Mouse (Mus musculus): ENCODE measurements at regions not wholly inside any gene's neighbourhood (a gene's known extent, or its start where the extent isn't known, plus 50 kb on each side); places are given as distances from the start of the nearest gene placed in this dataset.

DNA sequence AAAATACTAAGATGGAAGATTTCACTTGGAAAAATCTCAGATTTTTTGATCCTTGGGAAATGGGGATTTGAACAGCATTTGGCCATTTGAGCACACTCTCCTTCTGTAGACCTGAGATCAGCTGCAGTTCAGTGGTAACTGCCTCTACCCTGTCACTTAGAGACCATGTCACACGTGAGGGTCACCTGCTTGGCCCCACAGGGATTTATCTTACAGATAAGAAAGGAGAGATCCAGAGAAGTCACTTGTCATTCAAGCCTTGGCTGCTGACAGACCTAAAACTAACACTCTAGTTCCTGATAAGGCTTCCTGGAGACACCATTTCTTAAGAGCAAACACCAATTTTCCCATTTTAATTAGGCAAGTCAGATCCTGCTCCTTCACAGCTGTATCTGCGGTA lies 270.2 kb downstream of the Epha4 start:
- no peak for DNase-seq (ENCODE audit: low spot score in 2 of 2)

DNA sequence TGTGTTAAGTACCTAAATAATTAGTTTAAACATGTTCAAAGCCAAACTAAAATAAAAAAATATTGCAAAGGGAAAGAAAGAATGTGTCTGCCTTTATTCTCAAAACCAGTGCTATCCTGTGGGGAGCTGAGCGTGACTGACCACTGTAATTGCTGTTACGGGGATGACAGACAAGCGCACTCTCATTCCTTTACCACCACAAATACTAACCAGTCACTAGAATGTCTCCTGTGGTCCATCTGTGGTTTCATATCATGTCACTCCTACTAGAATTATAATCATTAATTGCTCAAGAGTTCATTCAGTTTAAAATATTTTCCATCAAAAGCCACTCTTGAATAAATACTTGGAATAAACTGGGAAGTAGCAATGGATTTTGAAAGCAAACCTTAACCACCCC lies 268.8 kb downstream of the Epha4 start:
- DNase-seq (ENCODE audit: low spot score in 2 of 2): no peak

DNA sequence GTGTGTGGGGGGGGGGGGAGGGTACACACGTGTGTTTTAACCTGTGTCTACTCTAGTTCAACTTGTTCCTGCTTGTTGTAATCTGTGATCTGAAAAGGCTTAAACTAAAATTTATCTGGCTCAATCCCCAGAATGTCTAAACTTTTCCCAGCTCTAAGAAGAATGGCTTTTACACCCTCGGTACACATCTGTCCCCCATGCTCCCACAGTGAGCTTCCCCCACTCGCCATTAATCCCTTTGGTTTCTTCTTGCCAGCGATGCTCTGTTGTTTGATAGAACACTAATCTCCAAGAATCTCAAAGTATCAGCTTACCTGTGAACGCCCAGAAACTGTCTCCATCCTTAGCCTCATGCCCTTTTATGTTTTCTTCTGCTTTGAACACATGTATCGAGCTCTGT lies 260.6 kb downstream of the Epha4 start:
- DNase-seq (ENCODE audit: low spot score in 2 of 2): no peak

DNA sequence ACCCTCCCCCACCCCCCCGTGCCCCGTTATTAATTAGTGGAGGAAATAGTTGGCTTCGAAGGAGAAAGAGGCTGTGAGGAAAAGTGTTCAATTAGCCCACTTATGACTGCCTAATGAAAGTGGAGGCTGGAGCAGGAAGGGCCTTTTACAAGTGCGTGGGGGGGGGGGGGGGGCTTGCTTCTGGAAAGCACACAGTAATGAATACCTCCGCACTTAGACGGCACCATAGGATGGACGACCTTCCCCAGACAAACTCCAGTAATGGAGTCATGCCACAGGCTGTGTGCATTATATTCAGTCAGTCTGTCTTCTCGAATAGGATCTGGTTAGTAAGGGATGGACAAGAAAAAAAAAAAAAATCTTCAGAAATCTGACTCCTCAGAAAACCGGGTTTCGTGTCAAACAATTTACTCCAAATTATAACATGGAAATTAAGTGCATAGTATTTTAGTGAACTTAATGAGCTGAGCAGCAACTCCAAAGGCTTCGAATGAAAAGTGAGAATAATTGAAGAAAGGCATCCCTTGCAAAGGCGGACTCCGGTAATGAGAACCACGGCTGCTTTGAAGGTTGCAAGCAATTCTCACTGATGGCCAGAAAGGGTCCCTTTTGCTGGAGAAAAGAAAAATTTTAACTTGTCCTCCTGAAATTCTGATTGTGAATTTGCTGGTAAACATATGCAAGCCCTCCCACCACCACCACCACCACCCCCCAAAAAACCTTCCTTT lies 258.6 kb downstream of the Epha4 start:
- no peak for DNase-seq (ENCODE audit: low spot score in 2 of 2)

DNA sequence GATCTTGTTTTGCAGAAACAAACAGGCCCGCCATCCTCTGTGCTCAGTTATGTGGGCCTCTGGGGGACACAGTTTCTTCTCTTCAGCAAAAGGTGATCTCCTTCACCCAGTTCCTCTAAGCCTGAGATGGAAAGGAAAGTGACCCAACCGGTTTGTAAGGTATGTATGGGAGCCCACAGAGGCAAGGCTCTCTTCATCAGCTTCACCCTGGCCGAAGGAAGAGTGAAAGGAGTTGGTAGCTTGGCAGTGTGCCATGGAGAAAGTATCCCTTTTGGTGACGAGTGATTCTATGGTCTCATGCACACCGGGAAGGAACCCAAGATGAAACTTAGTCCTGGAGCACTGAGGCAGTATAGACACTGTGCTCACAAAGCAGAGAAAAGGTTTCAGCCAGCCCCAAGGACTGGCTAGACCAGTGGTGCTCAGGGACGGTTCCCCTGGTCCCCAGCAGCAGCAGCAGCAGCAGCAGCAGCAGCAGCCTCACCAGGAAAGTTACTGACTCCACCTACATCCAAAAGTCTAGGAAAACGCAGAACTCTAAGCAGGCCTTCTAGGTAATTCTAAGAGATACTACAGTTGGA lies 256.1 kb downstream of the Epha4 start:
- DNase-seq (ENCODE audit: low spot score in 2 of 2): no peak

DNA sequence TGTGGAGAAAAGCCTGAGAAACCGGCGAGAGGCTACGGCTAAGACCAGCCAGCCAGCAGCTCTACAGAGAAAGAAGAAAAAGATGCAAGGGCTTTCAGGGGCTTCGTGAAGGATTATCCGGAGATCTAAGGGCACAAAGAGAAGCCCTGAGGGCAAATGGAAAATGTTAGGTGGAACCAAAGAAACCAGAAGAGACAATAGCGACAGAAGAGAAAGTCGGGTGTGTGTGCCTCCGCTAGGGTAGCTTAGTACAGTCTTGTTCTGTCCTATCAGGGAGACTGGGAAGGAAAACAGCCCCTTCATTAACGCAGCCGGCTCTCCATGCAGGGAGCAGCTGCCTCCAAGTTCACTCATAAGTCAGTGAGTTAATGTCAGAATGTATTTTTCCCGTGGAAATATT lies 255.1 kb downstream of the Epha4 start:
- DNase-seq (ENCODE audit: low spot score in 2 of 2): no peak

DNA sequence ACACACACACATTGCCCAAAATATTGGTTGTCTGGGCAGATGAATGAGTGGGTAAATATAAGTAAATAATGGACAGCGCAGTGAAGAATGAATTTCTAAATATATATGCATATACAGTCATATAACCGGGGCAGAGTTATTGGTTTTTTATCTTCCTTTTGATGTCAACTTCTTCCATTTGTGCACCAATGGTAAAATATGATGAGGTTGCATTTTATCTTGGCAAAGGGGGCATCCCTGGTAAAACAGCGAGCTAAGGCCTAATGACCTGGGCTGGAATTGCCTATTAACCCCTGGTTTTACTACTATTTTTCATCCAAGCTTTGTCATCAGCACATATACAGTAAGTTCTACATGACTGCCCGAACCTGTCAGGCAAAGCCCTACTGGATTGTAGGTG lies 253.2 kb downstream of the Epha4 start:
- no peak for DNase-seq (ENCODE audit: low spot score in 2 of 2)

DNA sequence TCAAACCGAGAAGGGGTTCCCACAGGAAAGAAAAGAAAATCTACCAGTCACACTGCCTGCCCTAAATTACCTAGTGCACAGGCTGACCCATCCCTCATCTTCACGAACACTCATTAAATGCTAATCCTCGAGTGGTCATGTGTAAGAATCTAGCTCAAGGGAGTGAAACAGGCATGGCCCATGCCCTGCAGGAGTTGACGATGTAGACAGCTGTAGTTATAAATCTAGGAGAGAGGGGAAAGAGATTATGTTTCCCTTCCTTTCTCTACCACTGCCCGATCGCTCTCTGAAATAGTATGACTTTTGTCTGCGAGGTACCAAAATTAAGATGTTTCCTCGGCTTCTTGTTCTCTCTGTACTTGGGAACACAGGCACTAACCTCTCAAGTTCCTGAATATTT lies 249.2 kb downstream of the Epha4 start:
- DNase-seq (ENCODE audit: low spot score in 2 of 2): no peak

DNA sequence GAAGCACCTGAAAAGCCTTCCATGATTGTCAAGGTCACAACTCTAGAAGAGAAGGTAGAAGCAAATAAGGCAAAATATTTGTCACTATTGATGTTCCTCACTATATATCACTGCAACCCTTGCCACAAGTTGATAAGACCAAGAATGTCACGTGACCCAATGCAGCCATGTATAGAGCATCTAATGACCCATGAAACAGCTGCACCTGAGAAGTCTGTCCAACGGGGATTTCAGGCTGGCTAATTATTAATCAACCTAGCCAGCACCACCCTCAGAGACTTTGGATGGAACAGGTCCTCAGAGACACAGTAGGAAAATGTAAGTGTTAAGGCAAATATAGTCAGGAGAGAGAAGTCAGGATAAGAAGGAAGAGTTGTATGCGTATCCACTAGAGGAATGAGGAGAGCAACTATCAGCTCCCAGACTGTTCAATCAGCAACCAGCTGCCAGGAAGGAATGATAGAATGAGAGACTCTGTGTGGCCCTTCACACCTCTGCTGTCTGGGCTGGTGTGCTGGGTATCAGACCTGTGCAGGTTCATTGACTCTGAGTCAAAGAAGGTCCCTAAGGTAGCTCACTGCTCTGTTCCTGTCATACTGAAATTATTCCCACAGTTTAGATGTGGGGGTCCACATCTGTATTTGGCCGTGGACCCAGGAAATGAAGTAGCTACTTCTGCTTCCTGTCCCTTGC lies 247.4 kb downstream of the Epha4 start:
- DNase-seq (ENCODE audit: low spot score in 2 of 2): no peak

DNA sequence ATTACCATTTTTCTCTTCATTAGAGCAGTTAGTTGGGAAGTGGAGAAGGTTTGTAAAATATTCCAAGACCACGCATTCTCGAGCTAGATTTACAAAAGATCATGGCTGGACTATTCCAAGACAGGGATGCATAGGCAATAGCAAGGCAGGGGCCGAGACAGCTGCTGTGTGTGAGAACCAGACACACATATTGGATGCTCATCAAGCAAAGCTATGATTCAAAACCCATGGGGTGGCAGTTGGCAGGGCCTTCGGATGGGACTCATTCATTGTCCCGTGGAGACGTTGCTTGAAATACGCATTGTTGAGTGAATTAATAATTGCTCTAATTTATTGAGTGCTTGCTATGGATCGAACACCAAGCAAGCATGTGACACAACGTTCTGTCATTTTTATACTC lies 239.6 kb downstream of the Epha4 start:
- no peak for DNase-seq (ENCODE audit: low spot score in 2 of 2)

DNA sequence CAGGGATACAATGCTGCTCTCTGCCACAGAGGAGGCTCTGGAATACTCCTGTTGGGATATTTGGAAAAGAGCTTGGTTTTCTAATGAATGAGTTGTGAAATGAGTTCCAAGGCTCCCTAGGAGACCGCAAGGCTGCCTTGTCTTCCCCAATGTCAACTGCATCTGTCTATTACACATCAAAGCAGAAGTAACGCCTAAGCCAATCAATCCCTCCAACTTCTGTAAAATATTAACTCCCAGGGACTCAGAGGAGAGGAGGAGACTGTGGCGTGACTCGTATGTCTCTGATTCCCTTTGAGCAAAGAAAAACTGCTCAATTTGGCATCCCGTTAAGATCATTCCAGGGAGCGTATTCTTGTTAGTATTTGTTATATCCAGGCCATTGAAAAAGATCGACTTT lies 235.3 kb downstream of the Epha4 start:
- DNase-seq (ENCODE audit: low spot score in 2 of 2): peak in 1 of 2 experiments; percentile 7

DNA sequence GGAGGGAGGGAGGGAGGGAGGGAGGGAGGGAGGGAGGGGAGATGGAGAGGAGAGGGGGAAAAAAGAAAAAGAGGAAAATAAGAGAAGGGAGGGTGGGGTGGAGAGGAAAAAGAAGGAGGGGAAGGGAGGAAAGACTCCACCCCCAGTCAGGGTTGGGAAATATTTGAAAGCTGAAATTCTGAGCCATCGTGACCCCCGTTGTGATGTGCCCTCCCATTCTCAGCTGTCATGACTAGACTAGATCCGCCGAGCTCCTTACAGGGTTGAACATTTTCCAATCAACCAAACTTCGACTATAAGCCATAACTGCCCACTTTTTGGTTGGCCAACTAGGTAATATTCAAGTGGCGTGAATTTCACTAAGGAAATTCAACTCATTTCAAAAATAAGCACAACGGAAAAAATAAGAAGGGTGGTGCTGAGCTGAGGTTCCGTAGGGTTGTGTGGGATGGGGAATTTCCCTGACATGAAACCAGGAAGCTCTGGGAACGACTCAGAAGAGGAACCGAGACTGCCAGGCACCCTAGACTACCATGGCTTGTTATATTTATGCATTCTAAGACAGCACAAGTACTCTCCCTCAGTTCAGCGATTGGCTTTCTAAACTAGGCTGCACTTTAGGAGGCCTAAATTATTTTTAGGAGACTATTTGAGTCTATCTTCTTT lies 234.4 kb downstream of the Epha4 start:
- peak; percentile 3 to 36 for DNase-seq (ENCODE audit: low spot score in 2 of 2)

DNA sequence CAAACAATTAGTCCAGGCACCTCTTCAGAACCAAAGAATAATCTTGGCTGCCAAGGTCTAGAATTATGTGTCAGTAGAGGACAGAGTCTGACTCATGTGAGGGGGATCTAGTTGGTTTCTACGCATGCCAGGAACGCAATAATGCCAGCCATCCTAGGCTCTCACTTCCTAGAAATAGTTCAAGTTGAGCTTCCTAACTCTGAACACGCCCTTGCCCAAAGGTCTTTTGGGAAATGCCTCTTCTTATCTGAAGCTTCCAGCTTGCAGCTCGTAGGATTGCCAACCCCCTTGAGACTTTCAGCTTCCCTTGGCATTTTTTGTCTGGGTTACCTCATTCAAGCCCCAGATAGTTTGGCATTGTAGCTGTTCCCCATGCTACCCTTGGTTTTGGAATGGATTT lies 233.1 kb downstream of the Epha4 start:
- no peak for DNase-seq (ENCODE audit: low spot score in 2 of 2)

DNA sequence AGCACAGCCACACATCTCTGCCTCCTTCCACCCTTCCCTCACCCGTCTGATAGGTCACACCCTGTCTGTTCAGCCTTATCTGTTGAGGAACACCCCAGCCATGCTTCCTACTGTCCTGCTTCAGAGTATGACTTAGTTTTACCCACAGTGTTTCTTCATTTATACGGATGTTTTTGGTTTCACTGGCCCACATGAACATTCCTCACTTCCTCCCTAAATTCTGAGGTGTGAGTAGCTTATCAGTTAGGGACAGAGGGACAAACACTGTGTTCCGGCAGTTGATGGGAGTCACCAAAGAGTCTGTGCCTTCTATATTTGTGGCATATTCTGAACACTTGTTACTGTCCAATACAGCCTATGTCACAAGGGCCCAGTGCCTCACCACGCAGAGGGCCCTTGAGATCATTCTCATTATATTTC lies 216.2 kb downstream of the Epha4 start:
- no peak for DNase-seq (ENCODE audit: low spot score in 2 of 2)

DNA sequence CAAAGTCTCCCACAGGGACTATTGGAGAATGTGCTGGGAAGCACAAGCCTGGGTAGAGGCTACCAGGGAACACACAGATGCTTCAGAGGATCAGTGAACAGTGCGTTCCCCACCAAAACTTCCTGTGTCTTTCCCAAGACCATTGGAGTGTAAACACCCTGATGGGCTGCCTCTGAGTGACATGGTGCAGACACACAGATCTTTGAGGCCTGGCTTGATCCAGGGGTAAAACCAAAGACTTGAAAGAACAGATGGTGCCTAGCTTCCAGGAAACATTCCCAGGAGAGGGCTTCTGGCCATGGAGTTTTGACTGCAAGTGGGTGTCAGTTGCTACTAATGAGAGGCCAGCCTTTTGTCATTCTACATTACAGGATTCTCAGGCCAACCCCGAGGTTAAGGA lies 214.1 kb downstream of the Epha4 start:
- DNase-seq (ENCODE audit: low spot score in 2 of 2): peak; percentile 26 to 57

DNA sequence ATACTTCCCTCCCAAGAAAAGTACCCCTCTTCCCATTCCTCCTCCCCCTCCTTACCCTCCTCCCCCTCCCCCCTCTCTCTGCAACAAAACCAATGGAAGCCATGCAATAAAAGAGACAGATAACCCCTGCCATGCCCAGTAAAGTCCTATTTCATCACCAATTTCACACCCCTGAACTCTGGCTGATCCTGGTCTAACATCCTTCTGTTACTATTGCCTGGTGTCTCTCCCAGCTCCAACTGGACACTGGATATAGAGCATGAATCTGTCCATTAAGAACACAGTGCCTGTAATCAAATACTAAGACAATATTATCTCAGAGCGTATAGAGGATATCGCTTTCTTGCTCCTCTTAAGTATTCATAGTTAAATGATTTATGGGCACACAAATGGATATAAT lies 210.1 kb downstream of the Epha4 start:
- no peak for DNase-seq (ENCODE audit: low spot score in 2 of 2)

DNA sequence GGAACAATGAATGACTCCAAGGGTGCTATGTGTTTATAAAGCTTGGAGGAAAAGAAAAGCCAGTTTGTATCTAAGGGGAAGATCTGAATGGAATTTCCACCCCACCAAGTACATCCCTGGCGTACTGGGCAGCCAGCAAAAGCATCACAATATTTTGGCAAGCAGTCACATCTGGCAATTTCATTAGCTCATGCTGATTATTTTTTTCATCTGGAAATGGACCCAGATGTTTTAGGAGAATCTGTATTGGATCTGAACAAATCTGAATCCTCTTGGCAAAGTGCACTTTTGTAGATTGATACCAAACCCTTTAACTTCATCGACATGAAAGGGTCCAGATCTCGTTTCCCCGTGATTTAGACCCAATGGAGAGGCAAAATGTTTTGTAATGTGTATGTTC lies 207.1 kb downstream of the Epha4 start:
- DNase-seq (ENCODE audit: low spot score in 2 of 2): peak; percentile 4 to 39

DNA sequence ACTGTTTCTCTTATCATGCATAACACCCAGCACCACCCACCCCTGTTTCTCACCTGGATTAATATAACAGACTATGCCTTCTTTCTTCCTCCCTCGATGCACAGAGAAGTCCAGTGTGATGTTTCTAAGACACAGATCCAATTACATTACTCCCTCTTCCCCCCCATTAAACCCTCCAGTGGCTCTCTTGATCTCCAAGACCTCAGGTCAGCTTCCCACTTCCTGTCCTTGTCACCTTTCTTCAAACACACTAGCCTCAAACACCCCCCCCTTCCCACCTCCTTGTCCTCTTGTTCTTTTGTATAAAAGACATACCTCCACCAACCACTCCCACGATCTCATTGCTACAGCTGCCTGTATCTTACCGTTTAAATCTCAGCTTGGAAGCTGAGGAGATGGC lies 201.8 kb downstream of the Epha4 start:
- no peak for DNase-seq (ENCODE audit: low spot score in 2 of 2)

DNA sequence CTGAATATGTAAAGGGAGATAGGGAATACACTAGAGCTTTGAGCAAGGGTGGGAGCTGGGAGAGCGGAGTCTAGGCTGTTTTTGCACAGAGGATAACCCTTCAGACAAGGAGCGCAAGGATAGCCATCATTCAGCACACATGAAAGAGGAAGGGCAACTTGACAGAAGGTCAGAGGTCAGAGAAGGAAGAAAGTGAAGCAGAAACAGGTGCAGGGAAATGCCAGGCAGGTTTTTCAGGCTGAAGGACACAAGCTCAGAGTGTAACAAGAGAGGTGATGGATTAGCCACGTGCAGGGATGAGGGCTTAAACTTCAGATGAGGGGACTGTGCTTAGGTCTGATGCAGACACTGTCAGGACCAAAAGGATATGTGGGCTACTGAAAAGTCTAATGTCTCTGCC lies 199.5 kb downstream of the Epha4 start:
- DNase-seq (ENCODE audit: low spot score in 2 of 2): no peak

DNA sequence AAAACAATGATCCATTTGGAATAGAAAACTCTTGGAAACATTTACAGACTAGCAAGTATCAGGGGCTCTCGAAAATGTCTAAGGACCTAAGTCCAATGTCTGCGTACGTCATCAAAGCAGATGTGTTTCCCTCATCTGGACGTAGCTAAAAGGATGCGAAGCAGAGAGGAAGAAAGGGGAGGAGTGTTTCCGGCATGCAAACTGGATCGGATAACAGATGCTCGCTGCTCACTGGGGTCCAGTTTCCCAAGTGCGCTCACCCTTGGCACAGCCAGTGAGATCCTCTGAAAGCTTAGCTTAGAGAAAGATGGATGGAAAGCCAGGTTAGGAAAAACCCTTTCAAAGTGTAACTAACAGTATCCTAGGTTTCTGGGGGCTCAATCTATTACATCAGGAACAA lies 198.7 kb downstream of the Epha4 start:
- DNase-seq (ENCODE audit: low spot score in 2 of 2): no peak

Measured in heart, adult 9 months (tissue).